Mouse (Mus musculus) T-helper 2 cell (primary cell): Measurements from ENCODE around the gene Mettl6.

ENCODE experiments used
- in situ Hi-C: fragments of 300-600 bp; cut with MboI, MseI; formaldehyde crosslinking; loops from one replicate; pipeline ENCODE4 v1.15.1; 2025; ENCODE audit warnings: high pct_unique_total_duplicates

Mettl6 gene

GRCm38 (mm10) chr14:31494975-31495455 is at the start of gene Mettl6:
TSS of gene Mettl6 (minus strand) at chr14:31495040.
- in situ Hi-C loops = loop anchor here (5.0 kb wide), 1 partner anchor 102 kb away; no protein-coding TSS in a partner anchor

DNA sequence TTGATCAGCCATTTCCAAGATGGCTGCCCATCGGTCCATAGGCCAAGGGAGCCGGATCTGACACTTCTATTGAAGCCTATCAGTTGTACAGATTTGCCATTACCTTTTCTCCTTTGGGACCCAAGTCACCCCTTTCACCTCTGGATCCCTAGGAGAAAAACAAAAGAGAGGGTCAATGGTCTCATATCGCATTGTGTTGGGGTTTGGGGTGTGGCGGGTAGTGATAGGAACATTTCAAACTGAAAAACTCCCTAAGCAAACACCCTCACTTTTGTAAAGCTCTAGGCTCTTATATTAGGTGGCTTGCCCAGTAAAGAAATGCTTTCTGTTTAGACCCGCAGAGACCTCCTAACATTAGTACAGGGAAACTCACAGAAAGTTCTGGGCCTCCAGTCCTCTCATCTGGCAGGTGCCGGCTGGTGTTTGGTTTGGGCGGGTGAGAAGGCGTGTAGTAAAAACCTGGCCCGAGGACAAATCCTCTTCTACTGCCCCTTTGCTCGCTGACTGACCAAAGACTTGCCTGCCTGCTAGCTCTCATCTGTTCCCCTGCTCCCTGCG is 49.1 kb upstream of the Mettl6 start:
- in situ Hi-C loops = no loop called here

- in situ Hi-C loops = no loop called here
These were observed 42.5 kb upstream of the Mettl6 start for GRCm38 (mm10) chr14:31537298-31537697.

DNA sequence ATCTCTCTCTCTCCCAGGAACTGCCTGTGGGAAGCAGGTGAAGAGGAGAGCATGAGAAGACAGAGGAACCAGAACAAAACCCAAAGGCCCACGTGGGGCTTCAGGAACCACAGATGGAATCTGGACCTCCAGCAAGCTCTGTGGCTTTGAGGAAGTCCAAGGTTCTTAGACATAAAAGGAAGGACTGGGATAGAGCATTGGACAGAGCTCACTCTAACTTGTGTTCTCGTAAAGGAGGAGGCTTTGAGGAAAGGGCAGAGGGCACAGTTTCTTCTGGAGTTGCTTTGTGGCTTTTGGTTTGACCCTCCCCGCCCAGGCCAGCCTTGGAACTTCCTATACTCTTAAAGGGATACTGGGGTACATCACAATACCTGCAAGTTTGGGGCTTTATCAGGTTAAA is 37.8 kb upstream of the Mettl6 start:
- in situ Hi-C loops = no loop called here

GRCm38 (mm10) chr14:31531506-31532148 is 36.8 kb upstream of the Mettl6 start:
- in situ Hi-C loops = no loop called here

- in situ Hi-C loops = no loop called here
These were observed 36.0 kb upstream of the Mettl6 start for GRCm38 (mm10) chr14:31530847-31531246.

- in situ Hi-C loops = no loop called here
These were observed 30.4 kb upstream of the Mettl6 start for GRCm38 (mm10) chr14:31525040-31525810.

GRCm38 (mm10) chr14:31521318-31521717 is 26.5 kb upstream of the Mettl6 start:
- in situ Hi-C loops = no loop called here

GRCm38 (mm10) chr14:31519165-31519564 is 24.3 kb upstream of the Mettl6 start:
- in situ Hi-C loops = no loop called here

- in situ Hi-C loops = no loop called here
These were observed 21.1 kb upstream of the Mettl6 start for GRCm38 (mm10) chr14:31515895-31516294.

- in situ Hi-C loops = no loop called here
These were observed 15.5 kb upstream of the Mettl6 start for GRCm38 (mm10) chr14:31510322-31510721.

DNA sequence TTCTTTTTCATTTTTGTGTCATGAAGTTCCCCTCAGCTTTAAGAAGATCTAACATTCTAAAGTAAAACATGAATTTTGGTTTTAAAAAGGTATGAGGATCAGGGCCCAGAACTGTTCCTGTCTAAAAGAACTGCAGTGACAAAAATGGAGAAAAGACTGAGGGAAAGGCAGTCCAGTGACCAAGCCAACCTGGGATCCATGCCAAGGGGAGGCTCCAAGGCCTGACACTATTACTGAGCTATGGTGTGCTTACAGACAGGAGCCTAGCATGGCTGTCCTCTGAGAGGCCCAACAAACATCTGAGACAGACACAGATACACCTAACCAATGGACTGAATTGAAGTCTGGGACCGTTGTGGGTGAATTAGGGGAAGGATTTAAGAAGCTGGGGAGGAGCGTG is 15.1 kb upstream of the Mettl6 start:
- in situ Hi-C loops = no loop called here

DNA sequence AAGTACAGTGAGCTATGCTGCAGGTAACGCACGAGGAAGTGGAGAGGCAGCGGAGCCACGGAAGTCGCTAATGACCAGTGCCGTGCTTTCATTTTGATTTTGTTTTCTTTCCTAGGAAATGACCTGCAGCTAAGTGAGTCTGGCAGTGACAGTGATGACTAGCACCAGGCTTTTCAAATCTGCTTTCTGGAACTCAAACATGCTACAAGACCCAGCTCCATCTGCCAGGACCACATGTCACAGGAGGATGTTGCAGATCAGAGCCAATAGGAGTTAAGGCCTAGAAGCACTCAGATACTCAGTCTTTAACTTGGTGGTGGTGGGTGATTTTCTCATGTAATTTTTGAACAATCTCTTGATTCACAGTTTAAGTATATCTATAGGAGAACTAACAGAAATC is 11.6 kb upstream of the Mettl6 start:
- in situ Hi-C loops = no loop called here

GRCm38 (mm10) chr14:31503406-31503805 is 8.6 kb upstream of the Mettl6 start:
- in situ Hi-C loops = no loop called here

DNA sequence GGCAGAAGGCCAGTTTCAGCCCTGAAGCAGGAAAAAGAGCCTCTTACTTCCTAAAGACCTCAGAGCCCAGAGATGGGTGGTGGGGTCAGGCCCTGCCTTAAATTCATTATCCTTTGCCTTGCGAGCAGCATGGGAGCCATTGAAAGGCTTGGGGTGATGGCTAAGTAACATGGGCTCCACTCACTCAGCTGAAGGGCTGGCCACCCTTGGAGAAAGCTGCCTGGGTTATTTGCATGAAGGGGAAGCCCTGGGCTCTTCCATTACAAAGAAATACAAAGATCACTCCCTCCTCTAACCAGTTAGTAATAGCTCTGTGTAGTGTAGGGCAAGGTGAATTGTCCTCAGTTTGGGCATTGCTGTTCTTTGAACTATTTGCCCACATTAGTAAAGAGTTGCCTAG is 4.7 kb upstream of the Mettl6 start:
- in situ Hi-C loops = loop anchor here (5.0 kb wide), 1 partner anchor 98 kb away; no protein-coding TSS in a partner anchor

DNA sequence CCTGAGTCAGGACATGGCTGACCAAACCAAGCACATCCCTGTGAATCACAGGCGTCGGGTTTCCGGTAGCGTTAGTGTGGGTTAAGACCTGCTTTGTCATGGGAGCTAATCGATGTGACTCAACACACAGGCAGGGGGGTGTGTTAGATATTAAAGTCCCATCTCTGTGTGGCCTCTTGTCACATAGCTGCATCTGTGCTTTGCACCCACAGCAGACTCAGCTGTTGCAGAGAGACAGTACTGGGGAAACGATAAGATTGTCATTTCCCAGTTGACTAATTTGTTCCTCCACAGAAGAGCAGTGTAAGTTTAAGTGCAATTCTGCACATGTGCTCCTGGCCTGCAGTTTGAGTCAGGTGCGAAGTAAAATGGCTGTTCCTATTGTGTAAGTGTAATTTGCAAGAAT is 1.4 kb upstream of the Mettl6 start:
- in situ Hi-C loops = loop anchor here (5.0 kb wide), 1 partner anchor 101 kb away; no protein-coding TSS in a partner anchor

DNA sequence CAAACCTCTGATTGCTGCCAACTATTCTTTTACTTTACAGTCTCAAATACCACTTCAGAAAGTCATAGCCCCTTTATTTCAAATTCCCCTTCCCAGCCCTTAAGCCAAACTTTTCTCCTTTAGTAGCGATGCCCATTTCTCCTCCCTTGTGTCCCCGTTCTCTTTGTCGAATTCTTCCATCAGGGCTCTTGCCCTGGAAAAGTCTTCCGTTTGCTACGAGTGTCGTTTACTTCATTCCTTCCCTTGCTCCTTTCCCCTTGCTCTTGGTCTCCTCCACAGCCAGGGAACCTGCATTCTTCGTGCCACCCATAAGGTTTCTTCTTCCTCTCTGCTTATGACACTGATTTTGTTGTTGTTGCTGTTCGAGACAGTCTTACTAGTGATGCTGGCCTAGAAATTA is 698 bp upstream of the Mettl6 start:
- in situ Hi-C loops = loop anchor here (5.0 kb wide), 1 partner anchor 102 kb away; no protein-coding TSS in a partner anchor

- in situ Hi-C loops = no loop called here
These were observed 378 bp downstream of the Mettl6 start, which contains the start of gene Eaf1 for GRCm38 (mm10) chr14:31494349-31494974. TSS of gene Eaf1 (plus strand) at chr14:31494399.

- in situ Hi-C loops = no loop called here
These were observed 939 bp downstream of the Mettl6 start for GRCm38 (mm10) chr14:31493901-31494300.

GRCm38 (mm10) chr14:31488055-31488454 is 6.8 kb downstream of the Mettl6 start:
- in situ Hi-C loops = no loop called here

- in situ Hi-C loops = no loop called here
These were observed 8.4 kb downstream of the Mettl6 start for GRCm38 (mm10) chr14:31486465-31486864.

DNA sequence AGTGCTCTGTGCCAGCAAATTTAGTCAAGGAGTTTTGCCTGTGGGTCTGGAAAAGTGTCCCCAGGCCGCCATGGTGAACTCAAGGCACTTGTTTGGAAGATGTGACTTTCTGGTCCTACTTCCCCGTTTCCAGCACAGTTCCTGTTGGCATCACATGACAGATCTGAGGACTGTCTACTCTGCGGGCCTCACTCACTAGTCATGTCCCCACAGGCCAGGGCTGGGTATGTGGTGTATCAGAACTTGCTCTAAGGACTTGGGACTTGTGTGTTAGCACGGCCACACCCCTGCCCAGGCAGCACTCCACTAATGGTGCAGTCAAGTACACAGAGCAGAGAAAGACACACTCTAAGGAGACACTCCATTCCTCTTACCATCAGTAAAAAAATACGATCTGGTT is 12.4 kb downstream of the Mettl6 start:
- in situ Hi-C loops = no loop called here
